Mouse (Mus musculus) ovary, postnatal 36 days (tissue): Measurements from ENCODE around the gene Lnx1.

Experiments
- DNase-seq: peaks from one replicate; pipeline ENCODE4 v3.0.0; 2022; ENCODE audit warnings: low spot score, mixed read lengths

Gene Lnx1

DNA sequence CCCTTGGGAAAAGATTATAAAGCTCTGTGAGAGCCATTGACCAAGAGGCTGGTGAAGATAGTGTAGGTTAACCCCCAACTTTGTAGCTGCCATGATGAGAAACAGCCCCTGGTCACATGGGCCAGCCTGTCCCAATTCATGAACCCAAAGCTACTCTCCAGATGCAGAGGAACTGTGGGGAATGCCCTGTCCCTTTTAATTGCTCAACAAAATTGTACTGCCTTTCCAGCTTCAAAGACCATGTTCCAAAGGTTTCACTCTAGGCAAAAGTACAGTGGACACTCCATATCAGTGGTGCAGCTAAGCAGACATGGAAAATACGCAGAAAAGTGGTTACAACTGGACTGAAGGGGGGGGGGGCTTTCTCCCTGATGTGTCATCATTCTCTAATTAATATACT is 53.6 kb downstream of the Lnx1 start:
- no peak for DNase-seq

DNA sequence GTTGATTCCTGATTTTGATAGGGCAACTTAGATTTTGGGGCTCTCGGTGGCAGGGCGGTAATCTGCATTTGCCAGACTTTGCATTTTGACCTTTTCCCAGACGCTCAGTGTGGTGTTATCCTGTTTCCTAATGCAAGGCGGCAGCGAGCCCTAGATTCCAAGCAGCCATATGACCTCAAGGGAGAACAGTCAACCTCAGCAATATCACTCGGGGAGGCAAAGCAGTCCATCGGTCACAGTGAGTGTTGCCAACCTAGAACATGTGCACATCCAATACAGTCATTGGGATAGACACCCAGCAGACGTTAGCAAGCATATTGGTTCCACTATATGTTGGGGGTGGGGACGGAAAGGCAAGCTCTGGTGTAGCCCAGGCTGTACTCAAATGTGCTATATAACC is 54.5 kb downstream of the Lnx1 start:
- no peak for DNase-seq

DNA sequence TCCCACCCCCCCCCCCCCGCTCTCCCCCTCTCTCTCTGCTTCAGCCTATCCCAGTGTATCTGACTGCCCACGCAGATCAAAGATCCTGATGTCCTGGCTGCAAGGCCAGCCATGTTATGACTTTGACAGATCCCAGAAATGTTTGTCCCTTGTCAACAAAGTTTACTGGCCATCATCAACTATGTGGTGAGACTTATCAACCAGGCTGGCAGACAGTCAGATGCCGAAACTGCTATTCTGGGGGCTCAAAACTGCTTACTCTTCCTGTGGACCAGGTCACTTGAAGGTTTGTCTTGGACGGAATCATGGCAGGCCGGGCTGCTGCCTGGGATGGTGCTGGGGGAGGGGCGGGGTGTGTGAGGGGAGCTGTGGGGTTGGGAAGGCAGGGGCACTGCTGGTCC is 55.1 kb downstream of the Lnx1 start:
- DNase-seq: no peak

DNA sequence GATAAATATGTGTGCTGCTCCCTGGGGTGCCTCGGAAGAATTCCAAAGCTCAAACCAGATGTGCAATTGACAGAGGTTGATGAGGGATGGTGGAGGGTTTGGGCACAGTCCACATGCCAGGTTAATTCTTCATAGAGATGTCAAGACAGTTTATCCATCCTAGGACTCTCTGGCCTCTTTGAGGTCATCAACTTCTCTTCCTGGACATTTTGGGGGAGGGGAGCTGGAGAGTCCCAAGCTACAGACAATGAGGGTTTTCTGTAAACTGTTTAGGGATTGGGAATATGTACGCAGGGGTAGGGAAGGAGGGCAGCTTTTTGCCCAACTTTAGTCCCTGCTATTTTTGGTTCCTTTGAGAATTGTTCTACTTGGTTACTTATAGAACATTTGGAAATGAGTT is 60.4 kb downstream of the Lnx1 start:
- DNase-seq: no peak

DNA sequence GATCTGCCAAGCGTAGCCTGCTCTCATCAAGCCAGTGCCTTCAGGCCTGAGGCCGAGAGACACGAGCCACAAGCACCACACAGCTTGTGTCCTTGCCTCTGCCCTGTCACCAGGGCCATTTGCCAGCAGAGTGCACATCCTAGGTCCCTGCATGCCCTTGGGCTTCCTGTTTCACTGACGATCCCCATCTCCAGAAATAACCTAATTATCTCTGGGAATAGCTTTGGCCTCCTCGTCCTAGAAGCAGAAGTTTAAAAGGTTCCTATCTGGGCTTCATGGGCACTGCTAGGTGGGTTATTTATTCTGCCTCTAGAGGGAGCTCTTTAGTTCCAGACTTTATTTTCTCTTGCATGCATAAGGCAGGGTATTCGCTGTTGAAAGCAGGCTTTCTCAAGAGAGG is 61.7 kb downstream of the Lnx1 start:
- DNase-seq: peak; percentile 31

DNA sequence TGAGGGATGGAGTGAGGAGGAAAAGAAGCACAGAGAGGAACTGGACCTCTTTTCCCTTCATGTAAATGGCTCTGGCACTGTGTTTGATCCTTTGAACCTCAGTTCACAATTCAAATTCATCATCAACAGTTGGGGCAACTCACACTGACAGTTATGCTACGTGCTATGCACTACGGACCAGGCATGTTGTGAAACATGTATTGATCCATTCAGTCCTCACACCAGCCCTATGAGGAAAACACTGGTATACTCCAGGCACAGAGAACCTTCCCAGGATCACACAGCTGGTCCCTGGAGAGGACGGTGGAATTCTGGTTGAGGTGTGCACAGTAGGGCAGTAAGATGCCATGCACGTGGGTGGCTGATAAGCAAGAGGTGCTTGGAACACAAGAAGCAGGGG is 62.2 kb downstream of the Lnx1 start:
- DNase-seq: no peak

DNA sequence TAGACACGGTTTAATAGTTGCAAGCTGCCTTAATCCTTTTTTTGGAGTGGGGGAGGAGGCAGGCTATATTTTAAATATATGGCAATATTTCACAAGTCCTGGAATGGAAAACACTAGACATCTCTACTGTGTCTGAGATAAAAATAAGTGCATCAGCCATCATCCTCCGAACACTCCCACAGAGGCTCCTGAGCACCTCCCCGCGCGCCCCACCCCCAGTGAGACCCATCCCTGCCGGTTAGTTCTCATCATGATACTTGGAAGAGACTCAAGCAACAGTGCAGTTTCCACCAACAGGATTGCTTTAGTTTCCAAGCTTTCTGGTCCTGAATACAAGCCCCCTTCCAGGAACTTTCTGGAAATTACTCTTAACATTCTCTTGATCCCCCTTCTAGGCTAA is 63.2 kb downstream of the Lnx1 start:
- no peak for DNase-seq

DNA sequence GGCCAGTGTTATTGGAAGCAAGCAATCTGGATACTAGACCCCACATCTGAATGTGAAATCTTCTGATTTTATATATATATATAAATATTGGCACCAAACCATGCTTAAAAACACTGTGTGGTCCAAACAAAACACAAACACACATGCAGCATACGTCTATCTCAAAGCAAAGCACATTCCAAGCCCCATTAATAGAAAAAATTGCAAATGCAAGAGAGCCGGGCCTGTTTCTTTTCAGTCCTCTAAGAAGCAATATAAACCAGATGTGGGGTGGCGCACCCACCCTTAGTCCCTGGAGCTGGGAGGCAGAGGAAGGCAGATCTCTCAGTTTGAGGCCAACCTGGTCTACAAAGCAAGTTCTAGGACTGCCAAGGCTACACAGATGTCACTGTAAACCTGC is 68.3 kb downstream of the Lnx1 start:
- no peak for DNase-seq

DNA sequence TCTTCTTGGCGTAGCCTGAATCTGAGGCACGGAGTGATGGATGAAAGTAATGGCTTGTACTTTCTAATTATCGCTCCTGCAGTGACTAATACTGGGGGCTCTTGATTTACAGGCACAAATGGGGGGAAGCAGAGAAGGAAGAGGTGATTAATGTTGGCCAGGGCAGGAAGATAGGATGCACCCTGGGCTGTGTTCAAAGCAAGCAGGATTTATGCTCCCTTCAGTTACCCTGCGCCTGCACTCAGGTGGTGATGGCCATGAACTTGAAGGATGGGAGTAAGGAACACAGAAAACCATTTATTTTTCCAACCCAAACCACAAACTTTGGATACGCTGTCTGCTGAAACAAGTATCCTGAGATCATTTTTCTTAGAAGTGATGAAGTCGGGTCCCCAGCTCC is 69.3 kb downstream of the Lnx1 start:
- DNase-seq: no peak

DNA sequence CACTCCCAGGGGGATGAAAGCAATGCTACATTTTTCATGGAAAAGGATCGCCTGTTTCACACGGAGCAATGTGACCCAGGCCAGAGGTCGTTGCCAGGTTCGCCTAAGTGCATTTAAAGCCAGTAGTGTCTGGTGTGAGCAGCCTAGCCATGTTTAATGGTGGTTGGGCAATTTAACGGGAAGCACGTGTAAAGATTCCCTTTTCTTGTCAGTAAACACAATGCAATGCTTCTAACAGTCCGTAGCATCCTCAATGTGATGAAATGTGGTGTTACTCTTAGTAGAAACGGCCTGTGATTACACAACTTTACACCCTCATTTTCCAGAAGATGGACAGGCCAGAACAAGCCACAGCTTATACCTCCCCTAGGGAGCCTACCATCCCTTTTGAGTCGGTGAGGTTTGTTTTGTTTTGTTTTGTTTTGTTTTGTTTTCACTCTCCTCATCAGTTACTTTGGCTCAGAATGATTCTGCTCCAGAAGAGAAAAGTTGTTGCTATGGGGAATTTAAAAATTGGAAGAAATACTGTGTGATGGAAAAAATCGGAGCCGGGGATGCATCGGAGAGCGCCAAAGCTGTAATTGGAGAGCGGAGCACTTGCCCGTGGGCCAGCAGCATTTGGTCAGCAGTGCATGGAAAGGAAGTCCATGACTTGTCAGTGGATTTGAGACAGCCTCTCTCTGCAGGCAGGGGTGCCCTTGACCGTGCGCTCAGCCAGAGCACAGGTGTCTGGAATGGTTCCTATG is 70.2 kb downstream of the Lnx1 start:
- no peak for DNase-seq

DNA sequence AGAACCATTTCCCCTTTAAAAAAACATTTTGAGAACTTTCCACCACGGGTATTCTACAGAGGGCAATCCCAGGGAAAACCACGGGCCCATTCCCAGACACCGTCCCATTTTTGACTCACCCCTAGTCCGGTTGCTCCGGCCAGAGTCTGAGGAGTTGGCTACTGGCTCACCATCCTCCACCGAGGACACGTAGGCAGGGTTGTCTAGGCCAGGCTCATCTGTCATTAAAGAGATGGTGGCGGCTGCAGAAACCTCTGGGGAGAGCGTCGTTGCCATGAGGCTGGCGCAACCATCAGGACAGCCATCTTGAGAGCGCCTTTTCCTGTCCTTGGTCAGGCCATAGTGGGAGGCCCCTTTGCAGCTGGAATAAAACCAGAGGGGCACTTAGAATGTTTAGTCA is 74.7 kb downstream of the Lnx1 start:
- DNase-seq: no peak

DNA sequence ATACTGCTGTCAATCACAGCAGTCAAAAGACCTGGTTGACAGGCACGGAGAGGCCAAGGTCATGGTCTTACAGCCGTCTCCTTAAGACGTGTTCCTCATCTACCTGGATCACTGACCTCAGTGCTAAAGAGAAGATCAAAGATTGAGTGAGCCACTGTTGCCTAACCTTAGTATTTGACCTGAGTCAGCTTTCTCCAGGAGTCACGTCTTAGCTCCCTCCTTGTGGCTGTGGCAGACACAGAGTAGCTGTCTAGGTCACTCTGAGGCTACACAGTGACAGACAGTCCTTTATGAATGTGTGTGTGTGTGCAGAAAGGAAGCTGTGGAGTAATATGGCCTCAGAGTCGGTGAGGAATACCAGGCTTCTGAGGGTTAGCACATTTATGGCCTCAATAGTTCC is 78.3 kb downstream of the Lnx1 start:
- DNase-seq: no peak

DNA sequence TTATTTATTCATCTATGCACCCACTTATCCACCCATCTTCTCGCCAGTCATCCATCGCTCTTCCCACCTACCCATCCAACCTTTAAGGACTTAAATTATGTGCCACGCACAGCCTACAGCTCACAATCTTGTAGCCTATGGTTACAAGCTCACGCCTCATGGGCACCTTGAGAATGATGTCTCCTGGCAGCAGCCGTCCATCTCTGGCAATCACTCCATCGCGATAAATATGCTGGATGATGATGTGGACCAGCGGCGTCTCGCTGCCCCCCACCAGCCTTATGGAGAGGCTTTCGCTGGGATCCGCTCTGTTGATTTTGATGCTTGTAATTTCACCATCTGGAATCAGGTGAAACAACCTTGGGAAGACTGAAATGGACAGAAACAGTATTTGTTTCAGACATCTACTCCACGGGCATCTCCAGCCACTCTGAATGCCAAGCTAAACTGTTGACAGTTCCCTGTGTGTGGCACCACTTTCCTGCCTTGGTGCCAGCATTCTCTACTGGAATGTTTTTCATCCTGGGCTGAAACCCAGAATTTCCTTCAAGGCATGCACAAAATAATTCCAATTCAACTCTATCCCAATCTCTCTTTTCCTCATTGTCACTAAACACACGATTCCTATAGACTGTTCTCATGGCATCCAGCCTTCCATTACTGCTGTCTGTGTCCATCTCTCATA is 79.3 kb downstream of the Lnx1 start:
- DNase-seq: no peak

DNA sequence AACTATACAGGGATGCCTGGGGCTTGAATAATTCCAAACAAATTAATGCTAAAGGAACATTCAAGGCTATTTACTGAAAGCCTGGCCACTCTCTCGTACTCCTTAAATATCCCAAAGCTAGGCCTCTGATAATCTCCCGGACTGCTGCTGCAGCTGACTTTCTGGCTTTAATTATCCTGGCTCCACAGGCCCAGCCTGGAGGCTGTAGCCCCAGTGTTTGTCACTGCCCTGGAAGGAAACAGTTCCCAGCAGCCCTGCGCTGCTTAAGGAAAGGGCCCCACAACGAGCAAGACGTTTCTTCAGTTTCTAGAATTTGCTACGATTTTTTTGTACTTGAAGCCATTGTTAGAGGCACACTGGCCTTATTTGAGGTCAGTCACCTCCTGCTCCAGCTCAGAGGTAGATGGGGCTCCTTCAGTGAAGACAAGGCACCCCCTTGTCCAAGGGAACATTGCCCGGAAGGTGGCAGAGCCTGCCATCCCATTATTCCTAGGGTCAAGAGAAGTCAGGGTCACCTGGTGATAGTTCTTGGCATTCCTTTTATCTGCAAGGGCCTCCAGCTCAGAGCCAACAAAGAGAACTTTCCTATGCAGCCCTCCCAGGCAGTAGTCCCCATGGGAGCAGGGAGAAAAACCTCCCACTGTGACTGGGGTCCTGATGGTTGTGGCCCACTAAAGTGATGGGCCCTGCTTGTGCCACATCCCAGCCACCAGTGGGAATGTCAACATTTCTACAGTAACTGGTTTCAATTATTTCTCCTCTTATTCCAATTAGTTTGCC is 80.8 kb downstream of the Lnx1 start:
- DNase-seq: no peak

DNA sequence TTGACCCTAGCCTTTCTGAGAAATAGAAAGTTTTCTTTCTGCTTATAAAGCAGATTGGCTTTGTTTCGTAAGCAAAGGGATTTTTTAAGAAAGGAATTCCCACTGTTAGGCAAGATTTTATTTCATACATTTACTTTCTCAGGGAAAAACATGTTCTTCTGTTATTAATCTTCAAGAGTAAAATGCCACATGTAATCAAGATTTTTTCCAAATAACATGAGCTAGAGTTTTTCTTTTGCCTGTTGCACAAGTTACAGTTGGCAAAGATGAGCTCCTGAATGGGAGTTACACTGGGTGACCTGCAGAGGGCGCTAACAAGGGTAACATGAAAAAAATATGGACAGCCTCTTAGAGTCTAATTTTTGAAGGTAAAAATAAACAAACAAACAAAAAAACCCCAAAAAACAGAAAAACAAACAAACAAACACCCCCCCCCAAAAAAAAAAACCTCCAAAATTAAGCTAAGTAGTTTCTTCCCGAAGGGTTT is 84.1 kb downstream of the Lnx1 start:
- DNase-seq: no peak

DNA sequence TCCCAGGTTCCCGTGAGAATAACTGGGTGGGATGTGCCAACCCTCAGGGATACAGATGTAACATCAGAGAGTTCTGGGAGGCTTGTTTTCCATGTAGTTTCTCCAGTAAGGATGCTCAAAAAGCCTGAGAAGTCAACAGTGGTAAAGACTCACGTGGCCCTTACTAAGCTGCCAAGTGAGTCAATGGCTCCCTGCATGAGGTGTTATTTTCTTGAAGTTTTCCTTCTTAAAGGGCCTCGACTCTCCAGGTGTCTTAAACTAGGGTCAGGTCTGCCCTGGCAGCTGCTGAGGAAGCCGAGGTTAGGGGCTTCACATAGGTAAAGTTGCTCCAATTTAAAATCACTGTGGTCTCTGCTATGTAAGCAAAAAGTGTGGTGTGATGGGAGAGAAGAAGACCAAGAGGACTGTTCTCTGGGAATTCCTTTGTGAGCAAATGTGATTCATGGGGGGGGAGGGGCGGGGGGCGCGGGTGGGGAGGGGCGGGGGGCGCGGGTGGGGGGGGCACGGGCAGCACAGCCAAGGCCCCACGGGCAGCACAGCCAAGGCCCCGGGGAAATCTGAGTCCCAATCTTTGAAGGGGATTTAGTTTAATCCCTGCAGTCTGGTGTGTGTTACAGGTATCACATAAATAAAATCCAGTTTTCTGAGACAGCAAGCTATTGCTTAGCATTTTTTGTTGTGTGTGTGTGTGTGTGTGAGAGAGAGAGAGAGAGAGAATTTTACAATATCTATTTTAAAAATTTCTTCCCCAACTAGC is 84.7 kb downstream of the Lnx1 start:
- DNase-seq: no peak

DNA sequence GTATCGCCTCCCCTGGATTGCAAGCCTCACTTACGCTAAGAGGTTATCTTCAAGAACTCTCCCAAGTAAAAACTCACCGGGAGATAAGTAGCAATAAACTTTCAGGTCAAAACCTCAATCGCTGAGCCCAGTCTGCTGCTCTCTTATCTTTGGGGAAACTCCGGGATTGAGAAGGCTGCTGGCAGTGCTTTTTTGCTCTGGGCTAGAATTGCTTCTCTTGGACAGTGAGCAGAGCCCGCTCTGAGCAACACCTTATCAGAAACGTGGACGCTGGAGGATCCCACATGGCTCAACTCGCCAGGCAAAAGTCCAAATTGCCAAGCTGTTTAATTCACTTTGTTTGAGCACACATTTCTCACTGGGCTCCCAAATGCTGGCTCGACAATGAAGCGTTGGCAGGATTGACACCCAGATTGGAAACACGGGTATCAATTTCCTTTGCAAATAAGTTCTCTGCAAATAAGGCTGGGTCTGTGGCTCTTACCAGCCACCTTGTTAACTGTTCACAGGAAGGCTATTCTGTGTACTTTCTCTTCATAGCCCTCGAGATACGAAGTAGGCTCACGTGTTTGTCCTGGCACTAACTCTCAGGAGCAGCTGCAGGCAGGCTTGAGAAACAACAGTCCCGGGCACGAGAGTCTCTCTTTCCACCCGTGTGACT is 89.1 kb downstream of the Lnx1 start:
- peak; percentile 20 for DNase-seq

DNA sequence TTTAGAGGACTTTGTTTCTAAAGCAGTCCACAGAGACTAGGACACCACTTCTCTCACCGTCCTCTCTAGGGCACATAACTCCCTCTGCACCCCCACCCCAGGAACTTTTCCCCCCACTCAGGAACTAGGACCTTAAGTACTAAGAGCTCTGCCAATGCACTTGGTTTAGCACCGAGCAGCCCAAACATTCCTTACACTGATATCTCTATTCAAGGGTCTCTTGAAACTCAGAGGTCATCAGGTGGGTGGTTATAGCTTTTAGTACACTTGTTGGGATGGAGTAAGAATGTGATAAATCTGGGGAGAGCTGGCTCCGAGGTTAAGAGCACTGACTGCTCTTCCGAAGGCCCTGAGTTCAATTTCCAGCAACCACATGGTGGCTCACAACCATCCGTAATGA is 90.0 kb downstream of the Lnx1 start:
- no peak for DNase-seq

DNA sequence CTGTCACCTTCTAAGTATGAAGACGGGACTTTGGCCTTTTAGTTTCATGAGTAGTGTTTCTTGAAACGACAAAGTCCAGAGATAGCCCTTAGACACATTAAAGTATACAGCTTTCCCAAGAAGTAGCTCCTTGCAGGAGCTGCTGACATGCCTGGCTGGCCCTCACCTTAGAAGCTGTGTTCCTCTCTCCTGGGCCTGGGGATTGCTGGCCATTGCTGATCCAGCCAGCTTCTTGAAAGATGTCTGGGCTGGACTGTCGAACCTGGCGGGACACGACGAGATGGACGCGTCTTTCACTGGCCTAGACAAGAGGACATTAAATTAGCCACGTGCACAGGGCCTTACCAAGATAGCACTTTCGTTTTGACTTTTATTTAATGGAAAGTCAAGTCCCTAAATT is 92.2 kb downstream of the Lnx1 start:
- no peak for DNase-seq

DNA sequence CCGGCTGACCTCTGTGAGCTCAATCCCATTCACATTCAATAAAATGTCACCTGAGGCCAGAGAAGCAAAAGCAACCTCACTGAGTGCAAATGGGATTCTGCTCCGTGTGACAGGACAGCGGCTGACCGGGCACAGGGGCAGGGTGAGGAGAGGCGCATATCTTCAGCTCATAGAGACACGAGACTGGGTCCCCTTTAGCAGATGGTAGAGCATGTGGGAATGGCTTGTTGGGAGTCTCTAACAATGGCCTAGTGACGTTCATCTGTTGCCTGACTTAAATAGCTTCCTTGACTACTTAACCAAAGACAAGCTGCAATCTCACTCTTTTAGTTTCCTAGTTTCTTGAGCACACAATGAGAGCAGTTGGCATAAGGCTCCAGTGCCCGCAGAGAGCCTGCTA is 96.5 kb downstream of the Lnx1 start:
- DNase-seq: no peak

DNA sequence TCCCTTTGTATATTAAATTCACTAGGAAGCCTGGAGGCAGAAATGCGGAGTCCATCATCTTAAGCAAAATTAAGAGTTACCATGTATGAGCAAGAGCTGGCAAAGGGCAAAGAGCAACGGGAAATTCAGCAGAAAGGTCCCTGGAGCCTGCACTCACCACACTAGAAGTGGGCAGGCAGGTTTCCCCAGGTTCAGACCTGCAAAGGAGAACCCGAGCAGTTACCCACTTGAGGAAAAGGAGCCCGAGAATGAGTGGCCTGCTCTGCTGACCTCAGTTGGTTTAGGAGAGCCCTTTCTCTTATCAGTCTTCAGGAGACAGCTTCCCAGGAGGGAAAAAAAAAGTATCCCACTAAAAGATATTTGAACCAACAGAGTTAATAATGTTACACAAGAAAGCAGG is 99.4 kb downstream of the Lnx1 start:
- DNase-seq: no peak

DNA sequence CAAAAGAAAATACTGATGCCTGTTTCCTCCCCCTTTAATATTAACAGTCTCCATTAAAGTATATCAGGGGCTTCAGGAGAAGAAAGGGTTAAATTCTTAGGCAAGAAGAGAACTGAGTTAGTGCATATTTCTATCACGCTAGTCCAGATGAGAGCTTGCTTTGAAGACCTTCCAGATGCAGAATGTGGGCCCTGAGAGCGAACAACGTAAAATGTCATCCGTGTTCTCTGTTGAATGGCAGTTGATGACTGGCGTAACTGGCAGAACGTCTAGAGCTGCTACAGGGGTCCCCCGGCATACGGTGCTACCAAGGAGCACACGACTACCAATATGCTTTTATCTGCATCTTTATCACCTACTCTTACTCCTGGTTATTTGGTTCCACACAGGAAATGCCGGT is 100.3 kb downstream of the Lnx1 start:
- DNase-seq: no peak
